Mouse (Mus musculus) CD4-positive, CD25-positive, alpha-beta regulatory T cell (primary cell): Measurements from ENCODE around the gene Srd5a2. TPM values are rescaled to one million over a fixed set of nuclear protein-coding genes. Genes with fewer than 3 reads are reported as not detected.

Experiments
- polyA plus RNA-seq: library from polyadenylated mRNA; unstranded; fragments of 100-300 nt; shearing (Covaris generic); gene quantifications from one replicate; pipeline ENCODE4 v1.2.1, GENCODE M21; 2017

Srd5a2 gene
- not detected for polyA plus RNA-seq

DNA sequence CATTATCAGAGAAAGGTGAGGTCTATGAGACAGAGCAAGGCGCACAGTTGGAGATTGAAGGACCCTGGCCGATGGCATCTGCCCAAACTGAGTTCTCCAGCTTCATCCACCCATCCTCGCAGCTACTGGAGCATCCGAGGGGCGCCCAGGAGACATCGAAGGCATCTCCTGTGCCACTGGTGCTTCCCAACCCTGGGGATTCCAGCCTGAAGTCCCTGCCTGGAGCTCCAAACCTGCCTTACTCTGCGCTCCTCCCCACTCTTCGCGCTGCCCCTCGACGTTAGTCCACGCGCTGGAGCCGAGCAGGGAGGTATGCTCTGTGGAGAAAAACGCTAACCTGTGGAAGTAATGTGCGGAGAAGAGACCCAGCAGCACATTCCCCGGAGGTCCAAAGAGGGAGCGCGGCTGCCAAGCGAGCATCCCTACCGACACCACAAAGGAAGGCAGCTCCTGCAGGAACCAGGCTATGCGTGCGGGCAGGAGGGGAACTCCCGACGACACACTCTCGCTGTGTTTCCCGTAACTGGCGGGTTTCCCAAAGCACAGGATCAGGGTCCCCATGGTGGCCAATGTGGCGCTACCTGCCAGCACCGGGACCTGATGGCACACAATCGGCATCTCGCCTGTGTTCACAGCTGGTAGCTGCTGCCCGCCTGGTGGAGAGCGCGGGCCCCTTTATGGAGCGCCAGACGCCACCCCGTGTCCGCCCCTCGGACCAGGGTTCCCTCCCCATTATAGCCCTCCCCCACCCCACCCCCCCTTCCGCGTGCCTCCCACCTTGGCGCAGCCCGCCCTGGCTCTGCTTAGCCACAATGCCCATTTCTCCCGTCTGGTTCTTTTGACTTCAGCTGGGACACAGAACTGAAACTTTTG is at the start of gene Srd5a2:
TSS of gene Srd5a2 (minus strand) at position 707 of the 873 bp plus-strand sequence.

Other genes with a start within 250 kb of the Srd5a2 start
- 58.3 TPM for gene Ehd3, start 243.8 kb downstream of the Srd5a2 start, polyA plus RNA-seq
- gene Xdh, start 97.7 kb downstream of the Srd5a2 start, polyA plus RNA-seq, result 27.8 TPM
- gene Memo1, start 247.6 kb upstream of the Srd5a2 start, polyA plus RNA-seq, result 61.5 TPM